Mouse (Mus musculus): ENCODE measurements around the gene 4930568D16Rik. TPM values are rescaled to one million over a fixed set of nuclear protein-coding genes. Genes with fewer than 3 reads are reported as not detected.

Gene 4930568D16Rik
- polyA plus RNA-seq (2016; fragmentation: Nextera tagmentation; extraction: Ambion mirVana): not detected in 2 replicates

DNA sequence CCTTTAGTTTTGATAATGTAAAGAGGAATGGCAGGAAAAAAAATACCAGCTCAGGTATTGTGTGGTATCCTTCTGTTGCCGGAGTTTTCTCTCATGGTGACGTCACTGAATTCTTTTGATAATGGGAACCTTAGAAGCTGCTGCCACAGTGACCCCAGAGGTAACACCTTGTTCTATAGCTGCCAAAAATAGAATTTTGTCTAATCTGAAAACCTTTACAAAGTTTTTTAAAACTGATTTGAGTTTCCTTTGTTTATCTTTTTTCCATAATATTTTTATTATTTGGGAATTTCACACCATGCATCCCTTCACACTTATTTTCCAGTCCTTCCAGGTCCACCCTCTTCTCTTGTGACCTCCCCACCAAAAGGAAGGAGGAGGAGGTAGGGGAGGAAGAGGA is at the start of gene 4930568D16Rik:
4930568D16Rik (minus strand) TSS at position 101 of the 400 bp plus-strand sequence.
- no peak within 1 kb of the TSS for H3K9ac ChIP-seq
- 81% methylated on average over 2 of the region's 2 CpGs for WGBS
- H3K4me1 ChIP-seq: no peaks in the 10 kb centered on the region
- no peaks in the 10 kb centered on the region for H3K27me3 ChIP-seq
- no peaks in the 10 kb centered on the region for H3K36me3 ChIP-seq
- 0 out of 2 replicates have a peak, but pooled peaks cover 4% of the 10 kb centered on the region for H3K9me3 ChIP-seq (replicated peaks)
- no peak for ATAC-seq (ENCODE audit: low FRiP score)
- H3K27ac ChIP-seq: no peak within 1 kb of the TSS
- H3K4me2 ChIP-seq (replicated peaks): no peak within 1 kb of the TSS
- H3K4me3 ChIP-seq: no peak within 1 kb of the TSS

DNA sequence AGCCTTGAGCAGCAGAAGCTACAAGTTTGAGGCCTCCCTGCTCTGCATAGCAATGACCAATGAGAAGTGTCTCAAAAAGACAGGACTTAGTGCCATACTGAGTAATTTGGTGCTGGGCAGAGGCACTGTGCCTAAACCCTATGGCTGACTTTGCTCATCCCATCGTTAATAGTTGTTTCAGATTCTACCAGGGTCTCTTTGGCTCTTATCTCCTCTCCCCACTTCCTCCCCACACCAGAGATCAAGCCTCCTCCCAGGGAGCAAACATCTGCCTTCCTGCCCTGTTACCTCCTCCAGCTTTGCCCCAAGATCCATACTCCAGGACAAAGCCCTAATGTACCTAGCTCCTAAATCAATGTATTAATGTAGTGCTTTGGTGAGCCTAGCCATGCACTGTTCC is 49.7 kb upstream of the 4930568D16Rik start:
- Histone ChIP-seq H3K4me3 (no peak overlapping the region), H3K4me2 (replicated peaks) (no peak overlapping the region), H3K9me3 (replicated peaks) (no peaks in the 10 kb centered on the region), H3K27me3 (no peaks in the 10 kb centered on the region), H3K4me1 (no peaks in the 10 kb centered on the region), H3K27ac (no peak overlapping the region), H3K36me3 (no peaks in the 10 kb centered on the region), H3K9ac (no peak overlapping the region)
- whole genome bisulfite sequencing: 100% methylated on average over 1 of the region's 1 CpGs
- ATAC-seq (ENCODE audit: low FRiP score): no peak

DNA sequence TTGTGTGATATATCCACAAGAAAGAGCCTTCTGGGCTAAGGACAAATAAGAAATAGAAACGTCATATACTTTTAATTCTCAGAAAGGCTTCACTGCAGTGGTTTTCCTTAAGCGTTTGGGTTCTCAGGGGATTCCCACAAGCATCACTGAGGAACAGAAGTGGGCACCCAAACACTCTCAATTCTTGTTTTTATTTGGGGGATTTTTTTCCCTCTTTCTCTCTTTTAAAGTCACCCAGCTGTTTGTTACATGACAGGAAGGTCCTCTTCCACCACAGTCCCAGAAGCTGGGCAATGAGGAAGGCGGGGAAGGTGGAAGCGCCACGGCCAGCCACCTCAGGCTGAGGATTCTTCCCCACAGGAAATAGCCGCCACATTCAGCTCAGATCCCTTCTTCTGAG is 48.9 kb upstream of the 4930568D16Rik start:
- no peaks in the 10 kb centered on the region for H3K36me3 ChIP-seq
- H3K27me3 ChIP-seq: no peaks in the 10 kb centered on the region
- no peaks in the 10 kb centered on the region for H3K4me1 ChIP-seq
- WGBS: 87% methylated on average over 6 of the region's 6 CpGs
- H3K27ac ChIP-seq: no peak overlapping the region
- H3K9ac ChIP-seq: no peak overlapping the region
- H3K9me3 ChIP-seq (replicated peaks): no peaks in the 10 kb centered on the region
- no peak for ATAC-seq (ENCODE audit: low FRiP score)
- H3K4me2 ChIP-seq (replicated peaks): no peak overlapping the region
- H3K4me3 ChIP-seq: no peak overlapping the region

DNA sequence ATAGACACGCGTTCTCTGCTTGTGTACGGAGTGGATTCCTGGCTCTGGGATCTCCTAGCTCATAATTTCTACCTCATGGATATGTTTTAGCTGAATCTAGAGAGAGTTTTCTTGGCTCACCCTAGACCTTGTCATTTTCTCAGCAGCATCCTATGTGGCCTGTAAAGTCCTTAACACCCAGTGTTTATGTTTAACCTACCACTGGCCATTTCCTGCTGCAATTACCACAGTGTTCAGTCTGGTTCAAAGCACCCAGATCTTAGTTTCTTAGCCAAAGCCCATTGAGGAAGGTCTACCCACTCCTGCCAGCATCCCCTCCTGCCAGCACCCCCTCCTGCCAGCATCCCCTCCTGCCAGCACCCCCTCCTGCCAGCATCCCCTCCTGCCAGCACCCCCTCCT is 45.3 kb upstream of the 4930568D16Rik start:
- 96% methylated on average over 3 of the region's 3 CpGs for WGBS
- H3K4me1 ChIP-seq: no peaks in the 10 kb centered on the region

DNA sequence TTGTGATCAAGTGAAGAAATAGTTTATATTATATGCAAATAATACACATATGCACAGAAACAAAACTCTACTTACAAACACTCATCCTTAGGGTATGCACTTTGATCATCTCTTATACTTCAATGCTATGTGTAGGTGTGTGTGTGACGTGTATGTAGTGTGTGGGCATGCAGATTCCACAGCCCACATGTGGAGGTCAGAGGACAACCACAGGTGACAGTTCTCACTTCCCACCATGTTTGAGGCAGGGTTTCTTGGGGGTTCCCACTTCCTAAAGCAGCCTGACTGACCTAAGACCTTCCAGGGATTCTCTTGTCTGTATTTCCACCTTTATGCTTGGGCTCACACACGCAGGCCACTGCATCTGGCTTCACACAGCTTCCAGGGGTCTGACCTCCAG is 44.7 kb upstream of the 4930568D16Rik start:
- H3K4me1 ChIP-seq: no peaks in the 10 kb centered on the region
- no peak overlapping the region for H3K4me2 ChIP-seq (replicated peaks)
- WGBS: 86% methylated on average over 2 of the region's 2 CpGs
- no peak overlapping the region for H3K27ac ChIP-seq
- no peaks in the 10 kb centered on the region for H3K27me3 ChIP-seq
- H3K36me3 ChIP-seq: no peaks in the 10 kb centered on the region
- H3K4me3 ChIP-seq: no peak overlapping the region
- no peaks in the 10 kb centered on the region for H3K9me3 ChIP-seq (replicated peaks)
- no peak for ATAC-seq (ENCODE audit: low FRiP score)
- no peak overlapping the region for H3K9ac ChIP-seq

More for the DNA sequence above, 45.3 kb upstream of the 4930568D16Rik start:
- no peaks in the 10 kb centered on the region for H3K9me3 ChIP-seq (replicated peaks)
- no peak for ATAC-seq (ENCODE audit: low FRiP score)
- H3K27ac ChIP-seq: no peak overlapping the region
- H3K27me3 ChIP-seq: no peaks in the 10 kb centered on the region
- H3K9ac ChIP-seq: no peak overlapping the region
- no peaks in the 10 kb centered on the region for H3K36me3 ChIP-seq
- H3K4me2 ChIP-seq (replicated peaks): no peak overlapping the region
- no peak overlapping the region for H3K4me3 ChIP-seq

DNA sequence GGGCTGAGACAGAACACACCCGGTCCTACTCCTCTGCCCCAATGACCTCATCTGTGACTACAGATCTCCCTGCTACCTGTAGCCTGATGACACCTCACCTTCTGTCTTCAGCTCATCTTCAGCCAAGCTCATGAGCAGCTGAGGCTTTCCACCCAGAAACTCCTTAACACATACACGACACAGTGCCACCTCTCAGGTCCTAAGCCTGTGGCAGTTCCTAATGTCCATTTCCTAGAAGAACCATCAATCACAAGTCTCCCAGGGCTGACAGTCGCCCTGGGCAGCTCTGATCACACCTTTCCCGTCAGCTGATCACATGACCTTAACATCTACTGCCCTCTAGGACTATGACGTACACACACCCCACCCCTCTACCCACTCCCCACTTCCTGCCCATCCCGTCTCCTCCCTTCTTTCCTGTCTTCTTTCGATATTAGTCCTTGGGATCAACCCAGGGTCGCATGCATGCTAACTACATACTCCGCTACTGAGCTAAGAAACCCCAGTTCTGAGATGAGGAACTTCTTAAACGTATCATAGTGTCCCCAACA is 44.2 kb upstream of the 4930568D16Rik start:
- Histone ChIP-seq H3K36me3 (no peaks in the 10 kb centered on the region), H3K9me3 (replicated peaks) (no peaks in the 10 kb centered on the region), H3K27ac (no peak overlapping the region), H3K4me1 (no peaks in the 10 kb centered on the region), H3K4me3 (no peak overlapping the region), H3K9ac (no peak overlapping the region), H3K27me3 (no peaks in the 10 kb centered on the region), H3K4me2 (replicated peaks) (no peak overlapping the region)
- ATAC-seq (ENCODE audit: low FRiP score): no peak
- WGBS: 76% methylated on average over 10 of the region's 10 CpGs

DNA sequence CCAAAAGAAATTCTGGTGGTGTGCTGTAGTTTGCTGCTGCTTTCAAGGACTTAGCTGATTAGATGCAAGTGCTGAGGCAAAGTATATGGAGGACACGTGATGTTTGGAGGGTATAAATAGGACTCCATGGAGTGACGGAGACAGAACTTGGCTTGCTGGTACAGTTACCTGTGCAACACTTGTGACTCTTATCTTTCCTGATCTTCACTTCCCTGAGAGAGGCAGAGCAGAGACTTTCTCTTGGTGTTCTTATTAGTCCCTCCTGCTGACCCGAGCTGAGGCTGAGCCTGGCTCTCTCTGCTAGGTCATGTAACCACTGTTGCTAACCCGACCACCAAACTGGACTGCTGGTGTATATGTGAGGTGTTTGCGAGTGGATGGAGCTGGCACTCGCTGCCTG is 41.9 kb upstream of the 4930568D16Rik start:
- H3K4me1 ChIP-seq: no peaks in the 10 kb centered on the region
- H3K27ac ChIP-seq: no peak overlapping the region
- no peaks in the 10 kb centered on the region for H3K36me3 ChIP-seq
- 95% methylated on average over 6 of the region's 6 CpGs for WGBS
- no peak overlapping the region for H3K4me3 ChIP-seq
- H3K27me3 ChIP-seq: no peaks in the 10 kb centered on the region
- ATAC-seq (ENCODE audit: low FRiP score): no peak
- H3K9ac ChIP-seq: no peak overlapping the region
- no peaks in the 10 kb centered on the region for H3K9me3 ChIP-seq (replicated peaks)
- H3K4me2 ChIP-seq (replicated peaks): no peak overlapping the region

DNA sequence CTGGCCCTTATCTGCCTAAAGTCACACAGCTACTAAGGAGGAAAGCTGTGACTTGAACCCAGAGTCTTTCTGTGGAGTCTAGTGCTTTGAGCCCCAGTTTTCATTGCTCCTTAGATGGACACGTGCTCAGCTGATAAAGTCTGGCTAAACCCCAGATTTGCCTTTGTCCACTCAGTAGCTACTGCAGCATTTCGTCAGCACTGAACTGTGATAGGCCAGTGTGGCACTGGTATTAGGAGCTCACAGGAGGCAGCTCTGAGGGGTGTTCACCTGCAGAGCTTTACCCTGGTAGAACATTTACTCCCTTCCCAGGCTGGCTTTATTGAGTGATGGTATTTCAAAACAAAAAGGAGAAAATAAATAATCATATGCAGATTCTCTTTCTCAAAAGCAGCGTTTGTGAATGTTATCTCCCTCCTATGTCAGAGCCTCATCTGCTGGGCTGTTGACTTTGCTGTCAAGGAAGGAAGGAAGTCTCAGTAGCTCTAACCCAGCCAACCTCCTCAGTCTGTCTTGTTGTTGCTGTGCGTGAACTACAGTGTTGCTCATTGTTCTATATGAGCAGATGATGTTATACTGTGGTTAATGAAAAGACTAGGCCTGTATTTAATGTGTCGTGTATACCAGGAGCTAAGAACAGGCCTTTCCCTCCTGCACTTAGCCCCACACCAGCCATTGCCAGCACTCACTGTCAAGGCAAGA is 41.0 kb upstream of the 4930568D16Rik start:
- no peaks in the 10 kb centered on the region for H3K27me3 ChIP-seq
- no peak overlapping the region for H3K4me2 ChIP-seq (replicated peaks)
- H3K4me1 ChIP-seq: no peaks in the 10 kb centered on the region
- H3K9me3 ChIP-seq (replicated peaks): no peaks in the 10 kb centered on the region
- no peak for ATAC-seq (ENCODE audit: low FRiP score)
- no peak overlapping the region for H3K27ac ChIP-seq
- no peak overlapping the region for H3K9ac ChIP-seq
- H3K36me3 ChIP-seq: no peaks in the 10 kb centered on the region
- H3K4me3 ChIP-seq: no peak overlapping the region
- WGBS: 79% methylated on average over 5 of the region's 5 CpGs

DNA sequence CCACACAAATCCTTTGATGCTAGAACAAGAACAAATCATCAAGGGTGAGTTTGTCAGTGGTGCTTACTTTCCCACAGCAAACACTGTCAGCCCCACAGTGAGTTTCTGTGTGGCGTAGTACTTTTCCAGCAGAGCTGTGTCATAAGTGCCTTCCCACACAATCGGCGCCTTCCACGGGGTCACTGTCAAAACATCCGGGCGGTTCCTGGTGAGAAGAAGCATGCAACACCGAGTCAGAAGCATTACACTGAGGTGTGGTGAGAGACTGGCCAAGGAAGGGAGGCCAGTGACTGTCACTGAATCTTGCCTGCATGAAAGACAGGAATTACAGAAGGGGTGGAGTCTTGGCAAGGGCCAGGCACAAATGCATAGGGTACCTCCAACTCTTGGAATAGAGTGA is 40.3 kb upstream of the 4930568D16Rik start:
- Histone ChIP-seq H3K9me3 (replicated peaks) (no peaks in the 10 kb centered on the region), H3K4me1 (no peaks in the 10 kb centered on the region)

DNA sequence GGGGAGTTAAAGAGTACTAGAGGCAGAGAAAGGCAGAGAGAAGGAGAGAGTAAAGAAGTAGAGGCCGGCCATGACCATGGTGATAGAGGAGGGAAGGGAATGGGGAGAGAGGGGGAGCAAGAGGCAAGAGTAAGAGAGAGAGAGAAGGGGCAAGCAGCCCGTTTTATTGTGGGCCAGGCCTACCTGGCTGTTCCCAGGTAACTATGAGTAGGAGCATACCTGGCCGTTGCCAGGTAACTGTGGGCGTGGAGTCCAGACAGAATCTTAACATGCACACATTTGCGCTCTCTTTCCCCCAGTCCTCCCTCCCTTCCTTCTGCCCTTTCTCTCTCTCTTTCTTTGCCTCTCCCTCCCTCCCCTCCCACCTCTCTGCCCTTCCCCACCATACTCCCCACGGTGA is 39.7 kb upstream of the 4930568D16Rik start:
- 83% methylated on average over 6 of the region's 6 CpGs for WGBS
- ATAC-seq (ENCODE audit: low FRiP score): no peak
- no peaks in the 10 kb centered on the region for H3K4me1 ChIP-seq
- no peak overlapping the region for H3K27ac ChIP-seq
- no peak overlapping the region for H3K4me2 ChIP-seq (replicated peaks)
- no peaks in the 10 kb centered on the region for H3K36me3 ChIP-seq
- no peak overlapping the region for H3K4me3 ChIP-seq
- H3K27me3 ChIP-seq: no peaks in the 10 kb centered on the region
- H3K9me3 ChIP-seq (replicated peaks): no peaks in the 10 kb centered on the region
- no peak overlapping the region for H3K9ac ChIP-seq

More for the DNA sequence above, 40.3 kb upstream of the 4930568D16Rik start:
- no peak overlapping the region for H3K4me2 ChIP-seq (replicated peaks)
- H3K36me3 ChIP-seq: no peaks in the 10 kb centered on the region
- H3K27me3 ChIP-seq: no peaks in the 10 kb centered on the region
- 79% methylated on average over 7 of the region's 7 CpGs for WGBS
- H3K27ac ChIP-seq: no peak overlapping the region
- no peak for ATAC-seq (ENCODE audit: low FRiP score)
- no peak overlapping the region for H3K4me3 ChIP-seq
- H3K9ac ChIP-seq: no peak overlapping the region

DNA sequence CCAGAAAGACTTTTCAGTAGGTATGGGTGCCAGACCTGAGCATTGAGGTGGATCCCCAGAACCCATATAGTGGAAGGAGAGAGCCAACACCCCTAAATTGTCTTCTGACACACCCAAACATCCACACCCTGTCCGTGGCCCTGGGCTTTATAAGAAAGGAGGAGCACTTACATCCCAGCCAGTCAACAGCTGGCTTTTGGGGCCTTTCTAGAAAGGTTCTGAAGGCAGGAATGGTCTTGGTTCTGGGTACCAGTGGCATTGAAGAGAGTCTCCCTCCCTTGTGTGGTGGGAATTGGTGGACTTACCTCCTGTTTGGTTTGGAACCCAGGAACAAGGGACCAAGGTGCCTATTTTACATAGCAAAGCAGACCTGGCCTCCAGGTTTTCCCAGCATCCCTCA is 39.1 kb upstream of the 4930568D16Rik start:
- Histone ChIP-seq H3K9ac (no peak overlapping the region), H3K9me3 (replicated peaks) (no peaks in the 10 kb centered on the region), H3K4me3 (no peak overlapping the region), H3K4me1 (no peaks in the 10 kb centered on the region), H3K27ac (no peak overlapping the region), H3K4me2 (replicated peaks) (no peak overlapping the region), H3K36me3 (no peaks in the 10 kb centered on the region), H3K27me3 (no peaks in the 10 kb centered on the region)
- no peak for ATAC-seq (ENCODE audit: low FRiP score)
- WGBS: 63% methylated on average over 1 of the region's 1 CpGs

DNA sequence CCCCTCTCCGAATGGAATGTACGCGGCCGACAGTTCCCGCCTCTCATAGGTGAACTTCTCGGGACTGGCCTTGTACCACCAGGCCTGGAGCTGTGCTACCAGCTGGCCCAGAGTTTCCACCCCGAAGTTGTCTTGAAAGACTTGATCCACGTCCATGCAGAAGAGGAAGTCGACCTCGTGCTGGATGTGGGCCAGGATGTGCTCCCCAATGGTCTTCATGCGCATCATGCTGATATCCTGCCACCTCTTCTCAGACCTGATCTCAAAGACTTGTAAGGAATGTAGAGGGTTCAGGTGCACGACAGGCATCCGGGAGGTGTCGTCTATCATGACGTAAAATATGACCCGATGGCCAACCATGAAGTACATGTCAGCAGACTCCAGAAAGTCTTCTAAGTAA is 34.9 kb upstream of the 4930568D16Rik start:
- Histone ChIP-seq H3K36me3 (no peaks in the 10 kb centered on the region), H3K4me2 (replicated peaks) (no peak overlapping the region), H3K9me3 (replicated peaks) (no peaks in the 10 kb centered on the region), H3K4me3 (no peak overlapping the region), H3K9ac (no peak overlapping the region), H3K27ac (no peak overlapping the region), H3K27me3 (no peaks in the 10 kb centered on the region), H3K4me1 (no peaks in the 10 kb centered on the region)
- no peak for ATAC-seq (ENCODE audit: low FRiP score)
- 93% methylated on average over 16 of the region's 16 CpGs for WGBS

DNA sequence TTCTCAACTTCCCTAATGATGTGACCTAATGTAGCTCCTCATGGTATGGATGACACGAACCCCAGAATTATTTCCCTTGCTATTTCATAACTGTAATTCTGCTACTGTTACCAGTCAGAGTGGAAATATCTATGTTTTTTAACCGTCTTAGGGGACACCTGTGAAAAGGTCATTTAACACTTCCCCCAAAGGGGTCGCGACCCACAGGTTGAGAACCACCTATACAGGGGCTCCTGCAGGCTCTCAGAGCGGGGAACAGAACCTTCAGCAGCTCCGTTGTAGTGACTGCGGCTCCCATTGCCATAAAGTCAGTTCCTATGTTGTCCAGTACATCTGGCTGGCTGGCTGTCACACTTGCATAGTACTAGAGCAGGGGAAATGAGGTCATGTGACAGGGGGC is 33.2 kb upstream of the 4930568D16Rik start:
- Histone ChIP-seq H3K9me3 (replicated peaks) (no peaks in the 10 kb centered on the region), H3K4me3 (no peak overlapping the region), H3K27me3 (no peaks in the 10 kb centered on the region), H3K36me3 (no peaks in the 10 kb centered on the region), H3K4me2 (replicated peaks) (no peak overlapping the region), H3K9ac (no peak overlapping the region), H3K4me1 (no peaks in the 10 kb centered on the region), H3K27ac (no peak overlapping the region)
- 83% methylated on average over 7 of the region's 7 CpGs for WGBS
- ATAC-seq (ENCODE audit: low FRiP score): no peak

Measured in hindbrain, embryonic 12.5 days (tissue).